Mouse (Mus musculus) stomach, embryonic 16.5 days (tissue): ENCODE measurements at regions not wholly inside any gene's neighbourhood (a gene's known extent, or its start where the extent isn't known, plus 50 kb on each side); places are given as distances from the start of the nearest gene placed in this dataset.

ENCODE experiments used
- ATAC-seq: fragments of 200-750 bp; cut with Nextera tagmentation; 2 replicates; pipeline ENCODE4 v1.8.0; 2017; ENCODE audit warnings: moderate number of reproducible peaks, moderate TSS enrichment; ENCODE audit not compliant: insufficient read depth, low FRiP score
- H3K27ac ChIP-seq: fragments of 300-500 bp; sonication (generic); 2 replicates; pipeline ENCODE4 v1.5.1; 2014; ENCODE audit warnings: low read length
- H3K27me3 ChIP-seq: fragments of 300-500 bp; sonication (generic); 2 replicates; pipeline ENCODE4 v1.6.1; 2014; ENCODE audit warnings: low read length, control low read depth, mixed read lengths; ENCODE audit not compliant: control insufficient read depth, insufficient read depth
- H3K36me3 ChIP-seq: fragments of 300-500 bp; sonication (generic); 2 replicates; pipeline ENCODE4 v1.6.1; 2014; ENCODE audit warnings: low read length; ENCODE audit not compliant: control insufficient read depth, insufficient read depth
- H3K4me1 ChIP-seq: fragments of 300-500 bp; sonication (generic); 2 replicates; pipeline ENCODE4 v1.6.1; 2014; ENCODE audit warnings: low read length, control low read depth, mixed read lengths; ENCODE audit not compliant: control insufficient read depth, insufficient read depth
- H3K4me2 ChIP-seq: fragments of 300-500 bp; sonication (generic); 2 replicates; pipeline ENCODE4 v1.6.1; 2014; ENCODE audit warnings: low read depth, low read length, mixed read lengths
- H3K4me3 ChIP-seq: fragments of 300-500 bp; sonication (generic); replicated peaks from 2 replicates; pipeline ENCODE4 v1.5.1; 2014; ENCODE audit warnings: mild to moderate bottlenecking, low read length
- H3K9ac ChIP-seq: fragments of 300-500 bp; sonication (generic); 2 replicates; pipeline ENCODE4 v1.6.1; 2014; ENCODE audit warnings: low read length
- H3K9me3 ChIP-seq: fragments of 300-500 bp; sonication (generic); replicated peaks from 2 replicates; pipeline ENCODE4 v1.6.1; 2016; ENCODE audit warnings: low read length, control low read depth; ENCODE audit not compliant: control insufficient read depth
- WGBS: fragments of 180-500 bp; shearing (Covaris S2); extraction: QIAGEN DNeasy Blood & Tissue Kit; methylation state at CpG from one replicate; pipeline ENCODE4 v1.1.7; 2014; 5-methylcytosine and 5-hydroxymethylcytosine counted together

- no peak for ATAC-seq
- H3K36me3 ChIP-seq: no peaks in the 10 kb centered on the region
- H3K27me3 ChIP-seq: no peaks in the 10 kb centered on the region
- WGBS: 69% methylated on average over 3 of the region's 3 CpGs
- no peaks in the 10 kb centered on the region for H3K9me3 ChIP-seq
- H3K4me2 ChIP-seq: no peak overlapping the region
- H3K27ac ChIP-seq: no peak overlapping the region
- no peak overlapping the region for H3K4me3 ChIP-seq
- peaks cover 12% of the 10 kb centered on the region for H3K4me1 ChIP-seq
- no peak overlapping the region for H3K9ac ChIP-seq
Measured at GRCm38 (mm10) chr2:46445306-46445705, 1328.1 kb upstream of the Zeb2 start.

GRCm38 (mm10) chr2:46443686-46444180, 1326.5 kb upstream of the Zeb2 start:
- Histone ChIP-seq H3K4me2 (peak overlapping the region; percentile 49), H3K9ac (peak overlapping the region; percentile 57; the same call in 1 of the 2 replicates), H3K27me3 (no peaks in the 10 kb centered on the region), H3K9me3 (no peaks in the 10 kb centered on the region), H3K4me1 (peaks cover 12% of the 10 kb centered on the region), H3K27ac (peak overlapping the region; percentile 75), H3K36me3 (no peaks in the 10 kb centered on the region), H3K4me3 (peak overlapping the region; percentile 9; the same call in 1 of the 2 replicates)
- WGBS: 5% methylated on average over 5 of the region's 5 CpGs
- peak; percentile 84 for ATAC-seq

- WGBS: 10% methylated on average over 6 of the region's 6 CpGs
- peak overlapping the region; percentile 49 for H3K4me2 ChIP-seq
- H3K9me3 ChIP-seq: no peaks in the 10 kb centered on the region
- H3K9ac ChIP-seq: peak overlapping the region; percentile 57
- ATAC-seq: peak; percentile 89
- H3K36me3 ChIP-seq: no peaks in the 10 kb centered on the region
- H3K4me3 ChIP-seq: peak overlapping the region; percentile 9; the same call in 1 of the 2 replicates
- H3K27me3 ChIP-seq: no peaks in the 10 kb centered on the region
- H3K27ac ChIP-seq: peak overlapping the region; percentile 75
- peaks cover 12% of the 10 kb centered on the region for H3K4me1 ChIP-seq
Measured at GRCm38 (mm10) chr2:46443061-46443685, 1326.0 kb upstream of the Zeb2 start.

GRCm38 (mm10) chr2:46442576-46442975, 1325.4 kb upstream of the Zeb2 start:
- H3K4me2 ChIP-seq: peak overlapping the region; percentile 49
- H3K36me3 ChIP-seq: no peaks in the 10 kb centered on the region
- no peaks in the 10 kb centered on the region for H3K27me3 ChIP-seq
- 0 out of 2 replicates have a peak overlapping the region, but pooled peaks have one; percentile 9 for H3K4me3 ChIP-seq
- 0 out of 2 replicates have a peak overlapping the region, but pooled peaks have one; percentile 24 for H3K9ac ChIP-seq
- H3K27ac ChIP-seq: peak overlapping the region; percentile 75
- WGBS: 39% methylated on average over 6 of the region's 6 CpGs
- no peak for ATAC-seq
- peaks cover 12% of the 10 kb centered on the region for H3K4me1 ChIP-seq
- H3K9me3 ChIP-seq: no peaks in the 10 kb centered on the region

- ATAC-seq: no peak
- no peak overlapping the region for H3K9ac ChIP-seq
- no peaks in the 10 kb centered on the region for H3K27me3 ChIP-seq
- no peak overlapping the region for H3K4me3 ChIP-seq
- H3K36me3 ChIP-seq: no peaks in the 10 kb centered on the region
- H3K4me2 ChIP-seq: no peak overlapping the region
- peaks cover 12% of the 10 kb centered on the region for H3K4me1 ChIP-seq
- WGBS: 81% methylated on average over 8 of the region's 8 CpGs
- H3K9me3 ChIP-seq: no peaks in the 10 kb centered on the region
- peak overlapping the region; percentile 75; the same call in 1 of the 2 replicates for H3K27ac ChIP-seq
Measured at GRCm38 (mm10) chr2:46441927-46442326, 1324.7 kb upstream of the Zeb2 start.

- Histone ChIP-seq H3K4me3 (no peak overlapping the region), H3K4me1 (peaks cover 12% of the 10 kb centered on the region), H3K27ac (no peak overlapping the region), H3K36me3 (no peaks in the 10 kb centered on the region), H3K27me3 (no peaks in the 10 kb centered on the region), H3K9me3 (no peaks in the 10 kb centered on the region), H3K4me2 (no peak overlapping the region), H3K9ac (no peak overlapping the region)
- 85% methylated on average over 5 of the region's 5 CpGs for WGBS
- no peak for ATAC-seq
Measured at GRCm38 (mm10) chr2:46441348-46441747, 1324.2 kb upstream of the Zeb2 start.

GRCm38 (mm10) chr2:46440038-46440437, 1322.8 kb upstream of the Zeb2 start:
- Histone ChIP-seq H3K4me1 (peaks cover 12% of the 10 kb centered on the region), H3K27ac (no peak overlapping the region), H3K27me3 (no peaks in the 10 kb centered on the region), H3K9me3 (no peaks in the 10 kb centered on the region), H3K9ac (no peak overlapping the region), H3K4me2 (no peak overlapping the region), H3K36me3 (no peaks in the 10 kb centered on the region), H3K4me3 (no peak overlapping the region)
- ATAC-seq: no peak
- 91% methylated on average over 2 of the region's 2 CpGs for WGBS

- H3K27me3 ChIP-seq: no peaks in the 10 kb centered on the region
- no peak for ATAC-seq
- no peak overlapping the region for H3K4me2 ChIP-seq
- H3K4me3 ChIP-seq: no peak overlapping the region
- no peaks in the 10 kb centered on the region for H3K4me1 ChIP-seq
- no peak overlapping the region for H3K9ac ChIP-seq
- no peaks in the 10 kb centered on the region for H3K36me3 ChIP-seq
- H3K27ac ChIP-seq: no peak overlapping the region
- H3K9me3 ChIP-seq: no peaks in the 10 kb centered on the region
- WGBS: 91% methylated on average over 1 of the region's 1 CpGs
Measured at GRCm38 (mm10) chr2:46418281-46418680, 1301.1 kb upstream of the Zeb2 start.

- Histone ChIP-seq H3K36me3 (no peaks in the 10 kb centered on the region), H3K4me2 (no peak overlapping the region), H3K27ac (no peak overlapping the region), H3K9me3 (no peaks in the 10 kb centered on the region), H3K4me1 (no peaks in the 10 kb centered on the region), H3K27me3 (no peaks in the 10 kb centered on the region), H3K4me3 (no peak overlapping the region), H3K9ac (no peak overlapping the region)
- 83% methylated on average over 1 of the region's 1 CpGs for WGBS
- ATAC-seq: no peak; the same call in 1 of the 2 replicates
Measured at GRCm38 (mm10) chr2:46402373-46403114, 1285.3 kb upstream of the Zeb2 start.
